Mouse (Mus musculus) MEL (cell line): Measurements from ENCODE around the gene Amz2. TPM values are rescaled to one million over a fixed set of nuclear protein-coding genes. Genes with fewer than 3 reads are reported as not detected.

Experiments used
- DNase-seq: peaks from one replicate; pipeline ENCODE4 v3.0.0; 2011; ENCODE audit warnings: low read depth, low spot score
- H3K27ac ChIP-seq: 2 replicates; pipeline ENCODE4 v1.5.1; 2012; ENCODE audit warnings: low read depth, mild to moderate bottlenecking, control low read depth, low read length, moderate library complexity; ENCODE audit not compliant: control insufficient read depth
- H3K27me3 ChIP-seq, 2 experiments: fragments of 150-350 bp in 1 of 2; sonication (generic) in 1 of 2; 2 replicates each; pipeline ENCODE4 v1.6.1; 2012; ENCODE audit warnings: low read length in 2 of 2, mild to moderate bottlenecking in 2 of 2, improper control_type of control experiment in 1 of 2, moderate library complexity in 1 of 2; ENCODE audit not compliant: insufficient read depth in 2 of 2, control insufficient read depth in 1 of 2
- H3K36me3 ChIP-seq, 2 experiments: 2 replicates each; pipeline ENCODE4 v1.6.1; 2012 to 2014; ENCODE audit warnings: low read length in 2 of 2, improper control_type of control experiment in 1 of 2, inconsistent platforms in 1 of 2, mild to moderate bottlenecking in 1 of 2; ENCODE audit not compliant: insufficient read depth in 2 of 2, control insufficient read depth in 1 of 2
- H3K4me1 ChIP-seq, 2 experiments: fragments of 150-350 bp in 1 of 2; sonication (generic) in 1 of 2; 2 replicates each; pipeline ENCODE4 v1.6.1; 2012; ENCODE audit warnings: low read length in 2 of 2, improper control_type of control experiment in 1 of 2, mild to moderate bottlenecking in 1 of 2; ENCODE audit not compliant: insufficient read depth in 2 of 2, control insufficient read depth in 1 of 2
- H3K4me3 ChIP-seq, 2 experiments: fragments of 150-350 bp in 1 of 2; sonication (generic) in 1 of 2; 2 replicates each; pipeline ENCODE4 v1.5.1; 2012; ENCODE audit warnings: low read depth in 2 of 2, low read length in 2 of 2, mild to moderate bottlenecking in 2 of 2, moderate library complexity in 2 of 2, control low read depth in 1 of 2, improper control_type of control experiment in 1 of 2; ENCODE audit not compliant: control insufficient read depth in 1 of 2, insufficient read depth in 1 of 2
- H3K79me2 ChIP-seq: 2 replicates; pipeline ENCODE4 v1.6.1; 2012; ENCODE audit warnings: mild to moderate bottlenecking, low read length, moderate library complexity; ENCODE audit not compliant: control insufficient read depth, poor library complexity, insufficient read depth
- H3K9ac ChIP-seq: 2 replicates; pipeline ENCODE4 v1.6.1; 2012; ENCODE audit warnings: low read depth, mild to moderate bottlenecking, control low read depth, low read length, moderate library complexity; ENCODE audit not compliant: control insufficient read depth, poor library complexity, severe bottlenecking
- H3K9me3 ChIP-seq: fragments of 150-350 bp; sonication (generic); replicated peaks from 2 replicates; pipeline ENCODE4 v1.6.1; 2012; ENCODE audit warnings: mild to moderate bottlenecking, low read length, improper control_type of control experiment, moderate library complexity; ENCODE audit not compliant: insufficient read depth
- BHLHE40 ChIP-seq: IDR thresholded peaks from 2 replicates; pipeline ENCODE4 v1.6.1; 2012; ENCODE audit warnings: low read depth, mild to moderate bottlenecking, inconsistent platforms, low read length, improper control_type of control experiment, borderline replicate concordance
- CHD2 ChIP-seq: IDR thresholded peaks from 2 replicates; pipeline ENCODE4 v1.6.1; 2011; ENCODE audit warnings: low read length, improper control_type of control experiment
- CTCF ChIP-seq, 3 experiments: IDR thresholded peaks in 2 of 3; conservative IDR thresholded peaks in 1 of 3; 2 replicates each; pipeline ENCODE4 v1.5.1; 2011 to 2012; ENCODE audit warnings: low read length in 3 of 3, low read depth in 2 of 3, mild to moderate bottlenecking in 2 of 3, improper control_type of control experiment in 1 of 3, inconsistent platforms in 1 of 3, mixed read lengths in 1 of 3, moderate library complexity in 1 of 3; ENCODE audit not compliant: control insufficient read depth in 1 of 3, insufficient read depth in 1 of 3, poor library complexity in 1 of 3, severe bottlenecking in 1 of 3
- E2F4 ChIP-seq: IDR thresholded peaks from 2 replicates; pipeline ENCODE4 v1.6.1; 2011; ENCODE audit warnings: low read depth, low read length, improper control_type of control experiment, borderline replicate concordance
- ELF1 ChIP-seq: IDR thresholded peaks from 2 replicates; pipeline ENCODE4 v1.6.1; 2014; ENCODE audit warnings: low read depth, mild to moderate bottlenecking, inconsistent platforms, low read length, improper control_type of control experiment, moderate library complexity
- EP300 ChIP-seq, 2 experiments: IDR thresholded peaks; 2 replicates each; pipeline ENCODE4 v1.6.1; 2011; ENCODE audit warnings: improper control_type of control experiment in 2 of 2, low read length in 2 of 2, low read depth in 1 of 2, mild to moderate bottlenecking in 1 of 2
- ETS1 ChIP-seq: IDR thresholded peaks from 2 replicates; pipeline ENCODE4 v1.6.1; 2012; ENCODE audit warnings: low read depth, mild to moderate bottlenecking, inconsistent platforms, low read length, improper control_type of control experiment, moderate library complexity
- GABPA ChIP-seq: IDR thresholded peaks from 2 replicates; pipeline ENCODE4 v1.6.1; 2012; ENCODE audit warnings: low read depth, mild to moderate bottlenecking, inconsistent platforms, low read length, improper control_type of control experiment, moderate library complexity
- GATA1 ChIP-seq: IDR thresholded peaks from 2 replicates; pipeline ENCODE4 v1.6.1; 2011; ENCODE audit warnings: low read depth, low read length, improper control_type of control experiment
- HCFC1 ChIP-seq: IDR thresholded peaks from 2 replicates; pipeline ENCODE4 v1.6.1; 2012; ENCODE audit warnings: low read depth, mild to moderate bottlenecking, inconsistent platforms, low read length, improper control_type of control experiment, moderate library complexity
- JUND ChIP-seq: IDR thresholded peaks from 2 replicates; pipeline ENCODE4 v1.6.1; 2011; ENCODE audit warnings: low read depth, mild to moderate bottlenecking, improper control_type of control experiment, low read length
- MAFK ChIP-seq: IDR thresholded peaks from 2 replicates; pipeline ENCODE4 v1.6.1; 2011; ENCODE audit warnings: low read depth, mild to moderate bottlenecking, low read length, improper control_type of control experiment, borderline replicate concordance
- MAX ChIP-seq: IDR thresholded peaks from 2 replicates; pipeline ENCODE4 v1.6.1; 2011; ENCODE audit warnings: low read length, improper control_type of control experiment
- MAZ ChIP-seq: IDR thresholded peaks from 2 replicates; pipeline ENCODE4 v1.6.1; 2012; ENCODE audit warnings: low read depth, mild to moderate bottlenecking, inconsistent platforms, low read length, improper control_type of control experiment
- MEF2A ChIP-seq: IDR thresholded peaks from 2 replicates; pipeline ENCODE4 v1.6.1; 2014; ENCODE audit warnings: low read depth, mild to moderate bottlenecking, inconsistent platforms, low read length, improper control_type of control experiment; ENCODE audit not compliant: poor library complexity, insufficient replicate concordance, severe bottlenecking; ENCODE audit errors: extremely low read depth
- MXI1 ChIP-seq: IDR thresholded peaks from 2 replicates; pipeline ENCODE4 v1.6.1; 2011; ENCODE audit warnings: mild to moderate bottlenecking, low read depth, low read length, improper control_type of control experiment
- MYB ChIP-seq: IDR thresholded peaks from 2 replicates; pipeline ENCODE4 v1.6.1; 2011; ENCODE audit warnings: mild to moderate bottlenecking, low read depth, low read length, improper control_type of control experiment
- MYC ChIP-seq: IDR thresholded peaks from 2 replicates; pipeline ENCODE4 v1.6.1; 2011; ENCODE audit warnings: low read depth, mild to moderate bottlenecking, low read length, improper control_type of control experiment, moderate library complexity
- NELFE ChIP-seq: IDR thresholded peaks from 2 replicates; pipeline ENCODE4 v1.6.1; 2011; ENCODE audit warnings: low read depth, low read length, improper control_type of control experiment
- NRF1 ChIP-seq: IDR thresholded peaks from 2 replicates; pipeline ENCODE4 v1.6.1; 2014; ENCODE audit warnings: low read depth, mild to moderate bottlenecking, inconsistent platforms, low read length, improper control_type of control experiment, moderate library complexity; ENCODE audit not compliant: poor library complexity, insufficient read depth, severe bottlenecking
- POLR2A ChIP-seq, 2 experiments: IDR thresholded peaks; 2 replicates each; pipeline ENCODE4 v1.6.1; 2011 to 2012; ENCODE audit warnings: low read length in 2 of 2, mild to moderate bottlenecking in 2 of 2, control low read depth in 1 of 2, improper control_type of control experiment in 1 of 2, low read depth in 1 of 2, moderate library complexity in 1 of 2; ENCODE audit not compliant: control insufficient read depth in 1 of 2, insufficient read depth in 1 of 2, poor library complexity in 1 of 2
- POLR2AphosphoS2 ChIP-seq: IDR thresholded peaks from 2 replicates; pipeline ENCODE4 v1.6.1; 2011; ENCODE audit warnings: low read length, improper control_type of control experiment
- POLR2AphosphoS5 ChIP-seq: IDR thresholded peaks from 2 replicates; pipeline ENCODE4 v1.6.1; 2012; ENCODE audit warnings: low read depth, borderline replicate concordance, mild to moderate bottlenecking, inconsistent platforms, low read length, moderate library complexity, mixed read lengths
- RAD21 ChIP-seq: IDR thresholded peaks from 2 replicates; pipeline ENCODE4 v1.6.1; 2011; ENCODE audit warnings: mild to moderate bottlenecking, low read depth, low read length, improper control_type of control experiment
- RCOR1 ChIP-seq: IDR thresholded peaks from 2 replicates; pipeline ENCODE4 v1.6.1; 2012; ENCODE audit warnings: low read depth, mild to moderate bottlenecking, inconsistent platforms, low read length, improper control_type of control experiment
- SIN3A ChIP-seq: IDR thresholded peaks from 2 replicates; pipeline ENCODE4 v1.6.1; 2012; ENCODE audit warnings: low read length, improper control_type of control experiment, inconsistent platforms
- SMC3 ChIP-seq: IDR thresholded peaks from 2 replicates; pipeline ENCODE4 v1.6.1; 2011; ENCODE audit warnings: low read depth, low read length, improper control_type of control experiment
- TAL1 ChIP-seq: IDR thresholded peaks from 2 replicates; pipeline ENCODE4 v1.6.1; 2012; ENCODE audit warnings: mild to moderate bottlenecking, inconsistent platforms, low read length, moderate library complexity, mixed read lengths
- TBP ChIP-seq: IDR thresholded peaks from 2 replicates; pipeline ENCODE4 v1.8.0; 2011; ENCODE audit warnings: low read depth, low read length, improper control_type of control experiment
- TCF12 ChIP-seq: IDR thresholded peaks from 2 replicates; pipeline ENCODE4 v1.6.1; 2014; ENCODE audit warnings: low read depth, mild to moderate bottlenecking, inconsistent platforms, low read length, improper control_type of control experiment, moderate library complexity
- UBTF ChIP-seq: IDR thresholded peaks from 2 replicates; pipeline ENCODE4 v1.6.1; 2012; ENCODE audit warnings: low read depth, mild to moderate bottlenecking, inconsistent platforms, low read length, improper control_type of control experiment, moderate library complexity, borderline replicate concordance; ENCODE audit not compliant: insufficient read depth
- USF1 ChIP-seq: IDR thresholded peaks from 2 replicates; pipeline ENCODE4 v1.6.1; 2014; ENCODE audit warnings: low read depth, mild to moderate bottlenecking, inconsistent platforms, low read length, improper control_type of control experiment, moderate library complexity
- USF2 ChIP-seq, 2 experiments: IDR thresholded peaks; 2 replicates each; pipeline ENCODE4 v1.6.1; 2011 to 2012; ENCODE audit warnings: improper control_type of control experiment in 2 of 2, low read length in 2 of 2, borderline replicate concordance in 1 of 2, inconsistent platforms in 1 of 2, low read depth in 1 of 2, mild to moderate bottlenecking in 1 of 2; ENCODE audit not compliant: insufficient read depth in 1 of 2
- ZC3H11A ChIP-seq: IDR thresholded peaks from 2 replicates; pipeline ENCODE4 v1.6.1; 2012; ENCODE audit warnings: low read depth, mild to moderate bottlenecking, inconsistent platforms, low read length, improper control_type of control experiment
- ZKSCAN1 ChIP-seq: IDR thresholded peaks from 2 replicates; pipeline ENCODE4 v1.6.1; 2012; ENCODE audit warnings: low read depth, mild to moderate bottlenecking, inconsistent platforms, low read length, improper control_type of control experiment, moderate library complexity
- ZMIZ1 ChIP-seq: IDR thresholded peaks from 2 replicates; pipeline ENCODE4 v1.6.1; 2012; ENCODE audit warnings: low read depth, mild to moderate bottlenecking, inconsistent platforms, low read length, improper control_type of control experiment, moderate library complexity
- ZNF384 ChIP-seq: IDR thresholded peaks from 2 replicates; pipeline ENCODE4 v1.6.1; 2012; ENCODE audit warnings: low read depth, mild to moderate bottlenecking, inconsistent platforms, low read length, improper control_type of control experiment
- polyA plus RNA-seq, 2 experiments: library from polyadenylated mRNA; stranded (reverse) in 1 of 2; unstranded in 1 of 2; fragments of >175 nt in 1 of 2; fragments of >200 nt in 1 of 2; gene quantifications; 2 replicates each; pipeline versions ENCODE4 v1.2.1 to v1.2.4; 2012; ENCODE audit warnings: low replicate concordance in 2 of 2, low read depth in 1 of 2; ENCODE audit not compliant: insufficient read length in 2 of 2, insufficient read depth in 1 of 2, missing spikeins in 1 of 2
- total RNA-seq: library from RNA; depleted of rRNA; stranded (reverse); fragments of 300-350 nt; gene quantifications from 2 replicates; pipeline ENCODE4 v1.2.3, GENCODE M21; 2012

Gene Amz2
- total and polyA plus RNA-seq, 3 experiments: 40.2 to 1,743 (median 47.1) TPM

DNA sequence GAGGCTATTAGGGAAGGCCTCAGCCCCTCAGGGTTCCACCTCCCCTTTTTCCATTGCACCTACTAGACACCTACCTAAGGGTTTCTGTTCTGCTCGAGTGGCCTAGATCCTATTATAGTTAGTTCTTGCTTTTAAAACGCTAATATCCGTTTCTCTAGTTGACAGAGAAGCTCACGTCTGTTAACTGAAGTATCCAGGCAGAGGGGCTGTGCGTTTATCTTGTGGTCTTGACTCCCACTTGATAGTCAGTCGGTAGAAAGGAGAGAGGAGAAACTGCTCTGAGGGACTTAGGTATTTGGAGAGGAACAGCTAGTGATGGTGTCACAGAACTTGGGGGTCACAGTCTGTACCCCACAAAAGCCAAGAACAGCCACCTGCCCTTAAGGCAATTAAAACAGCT is 50.9 kb downstream of the Amz2 start:
- Histone ChIP-seq H3K9ac (peak overlapping the region; percentile 51), H3K27me3 (no peaks in the 10 kb centered on the region), H3K9me3 (no peaks in the 10 kb centered on the region), H3K36me3 (peaks cover 0 to 36% of the 10 kb centered on the region in 2 experiments; a peak in 2 of 4 replicates), H3K4me3 (peak overlapping the region in 1 of 2 experiments; percentile 34; a peak in 2 of 4 replicates), H3K79me2 (peaks cover 20% of the 10 kb centered on the region), H3K4me1 (peaks cover 35 to 36% of the 10 kb centered on the region in 2 experiments), H3K27ac (peak overlapping the region; percentile 57)
- DNase-seq: peak; percentile 74
- TF ChIP-seq SMC3 (0 out of 2 replicates have a peak, but pooled peaks have one; percentile 6), ZC3H11A (no peak), RCOR1 (no peak; the same call in 1 of the 2 replicates), ETS1 (no peak), MAZ (no peak), JUND (no peak), ZNF384 (no peak), ZKSCAN1 (no peak), TBP (0 out of 2 replicates have a peak, but pooled peaks have one; percentile 48), MAX (no peak), GATA1 (peak; percentile 55), E2F4 (no peak), TAL1 (no peak), MAFK (no peak), BHLHE40 (no peak), NELFE (peak; percentile 29; the same call in 1 of the 2 replicates), NRF1 (no peak), POLR2A (IDR thresholded peaks at IDR 0.05; ENCODE audit: control insufficient read depth in 1 of 2, insufficient read depth in 1 of 2, low read depth in 1 of 2, low read length in 2 of 2, poor library complexity in 1 of 2) (0 out of 4 replicates have a peak, but pooled peaks of 1 of the 2 experiments have one; percentile 32), CHD2 (no peak), MEF2A (no peak), USF1 (no peak), SIN3A (peak; percentile 48), POLR2AphosphoS5 (no peak), TCF12 (peak; percentile 31; the same call in 1 of the 2 replicates), GABPA (no peak), MYB (peak; percentile 79), RAD21 (no peak), CTCF (IDR thresholded peaks at IDR 0.05 in 2 of 3, conservative IDR thresholded peaks at IDR 0.05 in 1 of 3; ENCODE audit: control insufficient read depth in 1 of 3, insufficient read depth in 1 of 3, low read depth in 2 of 3, low read length in 3 of 3, poor library complexity in 1 of 3, severe bottlenecking in 1 of 3) (no peak), ZMIZ1 (no peak), MYC (no peak), USF2 (IDR thresholded peaks at IDR 0.05; ENCODE audit: borderline replicate concordance in 1 of 2, insufficient read depth in 1 of 2, low read depth in 1 of 2, low read length in 2 of 2) (no peak), MXI1 (no peak), EP300 (IDR thresholded peaks at IDR 0.05; ENCODE audit: low read depth in 1 of 2, low read length in 2 of 2) (peak; percentile 31 to 79; a peak in 3 of 4 replicates), HCFC1 (no peak), ELF1 (no peak), POLR2AphosphoS2 (no peak), UBTF (no peak)
